Mouse (Mus musculus): ENCODE results near the gene Rnf115.

DNA sequence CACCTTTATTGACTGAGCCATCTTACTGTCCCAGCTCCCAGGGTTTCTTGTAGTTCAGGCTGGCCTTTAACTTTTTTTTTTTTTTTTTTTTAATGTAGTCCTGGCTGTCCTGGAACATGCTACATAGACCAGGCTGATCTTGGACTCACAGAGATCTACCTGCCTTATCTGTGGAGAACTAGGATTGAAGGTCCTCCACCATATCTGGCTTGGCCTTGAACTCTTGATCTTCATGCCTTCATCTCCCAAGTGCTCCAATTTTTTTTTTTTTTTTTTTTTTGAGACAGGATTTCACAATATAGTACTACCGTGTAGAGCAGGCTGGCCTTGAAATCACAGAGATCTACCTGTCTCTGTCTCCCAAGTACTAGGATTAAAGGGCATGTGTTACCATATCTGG is 33.9 kb upstream of the Rnf115 start:
- no peak for TF ChIP-seq CTCF (IDR thresholded peaks at IDR 0.05; ENCODE audit: control insufficient read depth, insufficient read depth, insufficient read length)
- no peak for TF ChIP-seq USF1 (IDR thresholded peaks at IDR 0.05; ENCODE audit: low read depth)
- no peak for TF ChIP-seq MYOD1 (IDR thresholded peaks at IDR 0.05; ENCODE audit: control insufficient read depth, insufficient read length, low read depth)
